Mouse (Mus musculus) hindbrain, embryonic 10.5 days (tissue): ENCODE measurements at regions not wholly inside any gene's neighbourhood (a gene's known extent, or its start where the extent isn't known, plus 50 kb on each side); places are given as distances from the start of the nearest gene placed in this dataset.
"Not testable (repeated sequence)": the region's sequence is repeated elsewhere in the genome, so short reads cannot be mapped to it uniquely, and the experiment has no call there.

Experiments used
- DNase-seq: peaks from one replicate; pipeline ENCODE4 v3.0.0-alpha.2; 2017; ENCODE audit warnings: low spot score
- H3K27ac ChIP-seq: fragments of 300-500 bp; sonication (generic); 2 replicates; pipeline ENCODE4 v1.5.1; 2016; ENCODE audit warnings: mild to moderate bottlenecking, moderate library complexity
- H3K27me3 ChIP-seq: fragments of 300-500 bp; sonication (generic); 2 replicates; pipeline ENCODE4 v1.6.1; 2016; ENCODE audit warnings: mild to moderate bottlenecking; ENCODE audit not compliant: poor library complexity, insufficient read depth, severe bottlenecking
- H3K36me3 ChIP-seq: fragments of 300-500 bp; sonication (generic); 2 replicates; pipeline ENCODE4 v1.6.1; 2016; ENCODE audit warnings: mild to moderate bottlenecking, moderate library complexity
- H3K4me1 ChIP-seq: fragments of 300-500 bp; sonication (generic); replicated peaks from 2 replicates; pipeline ENCODE4 v1.6.1; 2016; ENCODE audit warnings: mild to moderate bottlenecking
- H3K4me3 ChIP-seq: fragments of 300-500 bp; sonication (generic); 2 replicates; pipeline ENCODE4 v1.5.1; 2016; ENCODE audit warnings: mild to moderate bottlenecking, moderate library complexity
- H3K9me3 ChIP-seq: fragments of 300-500 bp; sonication (generic); 2 replicates; pipeline ENCODE4 v1.6.1; 2016; ENCODE audit warnings: mild to moderate bottlenecking, moderate library complexity
- WGBS: fragments of 180-500 bp; shearing (Covaris S2); methylation state at CpG from one replicate; pipeline ENCODE4 v1.1.7; 2016; 5-methylcytosine and 5-hydroxymethylcytosine counted together

DNA sequence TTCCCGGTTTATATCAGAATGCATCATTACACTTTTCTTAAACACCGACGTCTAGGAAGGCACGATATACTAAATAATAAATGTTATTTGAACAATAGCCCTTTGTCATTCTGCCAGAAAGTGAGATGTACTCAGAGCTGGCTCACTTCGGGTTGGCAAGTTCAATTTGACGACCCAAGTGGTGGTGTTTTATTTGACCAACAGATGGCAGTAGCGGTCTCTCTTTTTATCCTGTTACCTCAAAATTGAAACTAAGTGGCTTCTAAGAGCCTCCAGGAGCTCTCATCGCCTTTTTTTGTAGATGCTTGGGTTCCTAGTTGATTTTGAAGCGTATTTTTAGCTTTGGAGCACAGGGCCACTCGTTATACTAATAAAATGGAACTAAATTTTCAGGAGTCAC lies 66.7 kb upstream of the Chmp2b start:
- WGBS = 12% methylated on average over 10 of the region's 10 CpGs
- Histone ChIP-seq H3K4me1 (no peaks in the 10 kb centered on the region), H3K4me3 (no peak overlapping the region), H3K9me3 (no peaks in the 10 kb centered on the region), H3K27me3 (no peaks in the 10 kb centered on the region), H3K27ac (no peak overlapping the region), H3K36me3 (no peaks in the 10 kb centered on the region)
- DNase-seq = peak; percentile 40

DNA sequence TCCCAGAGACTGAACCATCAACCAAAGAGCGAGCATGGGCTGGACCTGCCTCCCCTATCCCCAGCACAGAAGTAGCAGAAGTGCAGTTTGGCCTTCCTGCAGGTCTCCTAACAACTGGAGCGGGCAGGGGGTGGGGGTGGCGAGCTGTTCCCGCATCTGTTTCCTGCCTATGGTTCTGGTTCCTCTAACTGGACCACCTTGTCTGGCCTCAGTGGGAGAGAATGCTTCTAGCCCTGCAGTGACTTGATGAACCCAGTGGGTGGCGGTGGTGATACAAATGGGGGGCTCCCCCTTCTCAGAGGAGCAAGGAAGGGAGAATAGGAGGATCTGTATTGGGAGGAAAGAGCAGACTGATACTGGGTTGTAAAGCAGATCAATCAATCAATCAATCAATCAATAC lies 69.2 kb upstream of the Chmp2b start:
- H3K4me1 ChIP-seq = no peaks in the 10 kb centered on the region
- H3K4me3 ChIP-seq = no peak overlapping the region
- WGBS = 57% methylated on average over 5 of the region's 5 CpGs
- H3K27ac ChIP-seq = no peak overlapping the region
- no peaks in the 10 kb centered on the region for H3K36me3 ChIP-seq
- DNase-seq = no peak
- H3K27me3 ChIP-seq = no peaks in the 10 kb centered on the region
- H3K9me3 ChIP-seq = no peaks in the 10 kb centered on the region

DNA sequence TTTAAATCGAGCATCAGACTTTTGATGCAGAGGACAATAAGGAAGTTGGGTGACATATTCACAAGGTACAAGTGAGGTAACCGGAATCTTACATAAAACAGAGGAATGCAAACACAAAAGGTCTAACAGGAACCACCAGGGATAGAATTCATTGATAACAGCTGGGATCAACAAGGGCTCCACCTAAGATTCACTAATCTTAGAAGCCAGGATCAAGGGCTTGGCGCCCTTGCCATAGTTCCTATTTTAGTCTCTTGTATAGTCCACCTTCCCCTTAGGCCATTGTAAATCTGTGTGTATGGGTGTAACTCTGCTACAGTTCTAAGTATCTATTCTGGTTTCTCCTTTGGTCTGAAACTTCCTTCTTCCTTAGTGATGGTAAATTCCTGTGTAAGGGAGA lies 84.2 kb upstream of the Chmp2b start:
- not testable (repeated sequence) for H3K27me3 ChIP-seq, H3K4me3 ChIP-seq, DNase-seq, H3K27ac ChIP-seq, H3K36me3 ChIP-seq, H3K4me1 ChIP-seq, H3K9me3 ChIP-seq
- WGBS = 83% methylated on average over 3 of the region's 3 CpGs

DNA sequence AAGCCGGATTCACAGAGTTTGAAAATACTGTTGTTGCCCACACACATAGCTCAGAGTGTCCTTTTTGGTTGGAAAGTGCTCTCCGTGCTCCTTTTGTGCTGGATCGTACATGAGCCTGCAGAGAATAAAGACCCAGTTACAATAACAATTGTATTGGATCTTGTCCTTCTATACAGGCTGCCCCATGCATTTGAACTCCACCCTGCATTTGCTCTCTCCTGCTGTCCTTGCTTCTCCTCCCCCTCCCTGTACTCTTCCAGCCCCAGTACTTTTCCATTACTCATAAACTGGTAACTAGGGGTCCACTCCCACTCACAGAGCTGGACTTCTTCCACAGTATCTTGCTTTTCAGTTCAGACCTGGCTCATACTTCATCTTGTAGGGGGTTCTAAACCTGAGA lies 86.5 kb upstream of the Chmp2b start:
- no peaks in the 10 kb centered on the region for H3K27me3 ChIP-seq
- H3K4me1 ChIP-seq = no peaks in the 10 kb centered on the region; the same call in 1 of the 2 replicates
- DNase-seq = no peak
- no peak overlapping the region for H3K27ac ChIP-seq
- H3K4me3 ChIP-seq = no peak overlapping the region
- no peaks in the 10 kb centered on the region for H3K36me3 ChIP-seq
- WGBS = 45% methylated on average over 3 of the region's 3 CpGs
- H3K9me3 ChIP-seq = no peaks in the 10 kb centered on the region

DNA sequence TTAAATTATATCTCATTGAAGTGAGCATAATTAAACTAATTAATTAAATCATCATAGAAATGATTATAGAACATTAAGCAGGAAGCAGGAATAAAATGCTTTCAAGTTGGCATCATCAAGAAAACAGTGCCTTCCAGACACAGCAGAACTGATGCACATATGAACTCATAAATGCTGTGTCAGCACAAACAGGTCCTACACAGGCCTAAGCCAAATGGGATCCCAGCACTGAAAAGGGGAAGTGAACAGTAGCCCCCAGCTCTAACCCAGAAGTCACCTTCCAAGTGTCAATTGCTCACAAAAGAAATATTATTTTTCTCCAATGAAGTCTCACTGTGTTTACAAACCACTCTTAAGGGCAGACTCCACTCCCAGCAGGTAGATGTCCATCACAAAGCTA lies 93.0 kb upstream of the Chmp2b start:
- no peaks in the 10 kb centered on the region for H3K27me3 ChIP-seq
- H3K36me3 ChIP-seq = no peaks in the 10 kb centered on the region
- no peaks in the 10 kb centered on the region for H3K4me1 ChIP-seq
- no peak for DNase-seq
- H3K4me3 ChIP-seq = no peak overlapping the region
- no peak overlapping the region for H3K27ac ChIP-seq
- no peaks in the 10 kb centered on the region for H3K9me3 ChIP-seq

DNA sequence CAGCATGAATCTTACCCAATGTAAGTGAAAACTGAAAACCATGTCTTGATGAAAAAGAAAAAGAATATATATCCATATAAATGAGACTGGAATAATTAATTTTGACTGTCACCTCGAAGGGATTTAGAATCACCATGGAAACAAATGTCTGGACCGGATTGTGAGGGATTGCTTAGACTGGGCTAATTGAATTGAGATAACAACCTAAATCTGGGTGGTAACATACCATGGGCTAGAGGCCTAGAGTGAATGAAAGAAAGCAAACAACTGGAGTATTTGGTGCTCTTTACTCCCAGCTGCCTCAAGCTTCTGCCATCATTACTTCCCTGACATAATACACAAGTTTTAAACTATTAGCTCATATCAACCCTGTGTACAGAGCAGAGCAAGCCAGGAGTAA lies 95.3 kb upstream of the Chmp2b start:
- no peak for DNase-seq
- H3K4me3 ChIP-seq = no peak overlapping the region
- 67% methylated on average over 2 of the region's 2 CpGs for WGBS
- no peak overlapping the region for H3K27ac ChIP-seq
- no peaks in the 10 kb centered on the region for H3K36me3 ChIP-seq
- no peaks in the 10 kb centered on the region for H3K9me3 ChIP-seq
- H3K27me3 ChIP-seq = no peaks in the 10 kb centered on the region
- H3K4me1 ChIP-seq = no peaks in the 10 kb centered on the region

DNA sequence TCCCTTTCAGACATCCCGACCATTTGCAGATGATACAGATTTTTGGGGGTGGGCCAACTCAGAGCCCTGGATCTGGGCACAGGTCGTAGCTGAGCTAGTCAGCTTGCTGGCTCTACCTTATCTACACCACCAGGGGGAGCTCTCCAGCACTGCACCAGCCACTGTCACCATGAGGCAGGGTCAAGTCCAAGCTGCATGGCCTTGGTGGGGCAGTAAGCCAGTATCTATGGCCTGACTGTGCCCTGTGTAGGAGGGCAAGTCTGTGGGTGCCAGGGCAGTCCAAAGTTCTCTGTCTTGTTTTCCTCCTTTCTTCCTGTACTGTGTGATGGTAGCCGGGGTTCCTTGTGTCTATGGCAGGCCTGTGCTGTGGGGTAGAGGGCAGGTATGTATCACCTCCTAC lies 102.3 kb upstream of the Chmp2b start:
- WGBS = 74% methylated on average over 3 of the region's 3 CpGs

DNA sequence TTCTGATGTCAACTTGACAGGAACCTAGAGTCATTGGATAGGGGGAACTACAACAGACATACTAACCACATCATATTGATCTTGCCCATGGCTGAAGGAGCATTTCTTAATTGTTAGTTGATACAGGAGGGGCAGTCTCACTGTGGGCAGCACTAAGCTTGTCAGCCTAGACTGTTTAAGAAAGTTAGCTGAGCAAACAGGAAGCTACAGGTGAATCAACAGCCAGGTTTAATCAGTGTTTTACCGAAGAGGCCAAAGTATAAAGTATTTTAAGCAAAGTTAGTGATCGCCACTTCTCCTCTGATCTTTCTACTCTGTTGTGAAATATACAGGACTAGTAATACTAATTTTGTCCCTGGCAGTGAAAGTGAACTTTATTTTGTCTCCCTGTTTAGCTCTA lies 109.6 kb upstream of the Chmp2b start:
- Histone ChIP-seq H3K4me3 (no peak overlapping the region), H3K27ac (no peak overlapping the region), H3K4me1 (no peaks in the 10 kb centered on the region), H3K27me3 (no peaks in the 10 kb centered on the region), H3K36me3 (no peaks in the 10 kb centered on the region), H3K9me3 (no peaks in the 10 kb centered on the region)
- DNase-seq = no peak
- WGBS = 93% methylated on average over 2 of the region's 2 CpGs

More for the DNA sequence above, 102.3 kb upstream of the Chmp2b start:
- Histone ChIP-seq H3K4me3 (no peak overlapping the region), H3K36me3 (no peaks in the 10 kb centered on the region), H3K4me1 (no peaks in the 10 kb centered on the region), H3K9me3 (no peaks in the 10 kb centered on the region), H3K27me3 (no peaks in the 10 kb centered on the region), H3K27ac (no peak overlapping the region)
- DNase-seq = peak; percentile 25

DNA sequence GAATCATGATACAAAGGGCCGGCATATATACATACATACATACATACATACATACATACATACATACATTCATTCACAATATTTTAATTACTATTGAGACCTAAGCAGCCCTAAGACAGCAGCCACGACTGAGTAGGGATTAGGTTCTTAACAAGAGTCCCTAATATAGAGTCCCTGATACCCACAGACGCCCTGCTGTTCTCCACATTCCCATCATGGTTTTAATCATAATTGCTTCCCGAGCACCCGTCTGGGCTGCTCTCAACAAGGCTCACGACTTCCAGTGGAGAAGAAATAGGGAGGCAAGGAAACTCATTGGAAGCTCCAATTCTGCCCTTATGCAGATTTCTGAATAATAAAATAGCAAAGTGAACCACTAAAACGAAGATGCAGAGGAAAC lies 120.6 kb upstream of the Chmp2b start:
- Histone ChIP-seq H3K36me3 (no peaks in the 10 kb centered on the region), H3K27me3 (no peaks in the 10 kb centered on the region), H3K9me3 (no peaks in the 10 kb centered on the region), H3K4me3 (no peak overlapping the region), H3K27ac (no peak overlapping the region), H3K4me1 (no peaks in the 10 kb centered on the region)
- DNase-seq = no peak
- WGBS = 77% methylated on average over 7 of the region's 7 CpGs

DNA sequence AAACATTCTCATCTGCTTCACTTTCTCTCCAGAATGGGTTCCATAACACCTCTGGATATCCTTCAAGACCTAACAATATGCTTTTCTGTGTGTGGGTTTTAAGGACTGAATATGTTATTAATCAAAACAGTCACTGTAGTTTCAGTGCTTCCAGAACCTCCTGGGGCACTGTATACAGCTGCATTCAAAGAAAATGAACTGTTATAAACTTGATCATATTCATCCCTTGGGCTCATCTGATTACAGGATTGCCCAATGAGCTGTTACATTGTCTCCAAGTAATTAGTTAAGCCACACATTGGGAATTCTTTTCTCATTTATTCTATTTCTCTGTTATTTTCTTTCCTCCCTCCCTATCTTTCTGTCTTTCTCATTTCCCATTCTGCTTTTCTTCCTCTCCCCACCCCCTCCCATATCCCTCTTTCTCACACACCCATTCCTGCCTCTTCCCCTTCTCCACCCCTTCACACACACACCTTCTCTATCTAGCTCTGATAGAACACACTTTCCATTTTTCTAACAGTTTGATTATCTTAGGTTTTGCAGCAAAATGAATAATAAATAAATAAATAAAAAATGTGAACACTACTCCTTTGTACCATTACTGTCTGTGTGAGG lies 121.3 kb upstream of the Chmp2b start:
- DNase-seq = no peak
- Histone ChIP-seq H3K27ac (no peak overlapping the region), H3K4me3 (no peak overlapping the region)

DNA sequence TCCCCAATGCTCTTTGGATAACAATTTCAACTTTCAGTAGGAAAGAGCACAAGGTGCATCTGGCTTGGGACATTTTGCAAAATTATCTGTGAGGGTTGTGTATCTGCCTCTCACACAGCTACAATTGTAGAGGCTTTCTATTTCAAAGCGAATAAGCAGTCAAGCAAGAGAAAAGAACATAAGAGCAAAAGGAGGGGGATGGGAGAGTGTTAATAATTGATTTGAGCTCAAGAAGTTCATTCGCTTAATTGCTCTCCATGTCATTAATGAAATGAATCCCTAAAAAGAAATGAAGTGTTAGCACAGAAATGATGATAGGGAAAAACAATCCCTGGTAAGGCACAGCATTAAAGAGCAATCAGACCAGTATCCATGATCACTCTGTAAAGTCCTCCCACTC lies 121.4 kb upstream of the Vgll3 start:
- Histone ChIP-seq H3K4me3 (no peak overlapping the region), H3K27me3 (no peaks in the 10 kb centered on the region), H3K9me3 (no peaks in the 10 kb centered on the region), H3K4me1 (no peaks in the 10 kb centered on the region), H3K27ac (no peak overlapping the region), H3K36me3 (no peaks in the 10 kb centered on the region)
- 73% methylated on average over 2 of the region's 2 CpGs for WGBS
- no peak for DNase-seq

More for the DNA sequence above, 121.3 kb upstream of the Chmp2b start:
- Histone ChIP-seq H3K4me1 (no peaks in the 10 kb centered on the region), H3K27me3 (no peaks in the 10 kb centered on the region), H3K9me3 (no peaks in the 10 kb centered on the region), H3K36me3 (no peaks in the 10 kb centered on the region)

DNA sequence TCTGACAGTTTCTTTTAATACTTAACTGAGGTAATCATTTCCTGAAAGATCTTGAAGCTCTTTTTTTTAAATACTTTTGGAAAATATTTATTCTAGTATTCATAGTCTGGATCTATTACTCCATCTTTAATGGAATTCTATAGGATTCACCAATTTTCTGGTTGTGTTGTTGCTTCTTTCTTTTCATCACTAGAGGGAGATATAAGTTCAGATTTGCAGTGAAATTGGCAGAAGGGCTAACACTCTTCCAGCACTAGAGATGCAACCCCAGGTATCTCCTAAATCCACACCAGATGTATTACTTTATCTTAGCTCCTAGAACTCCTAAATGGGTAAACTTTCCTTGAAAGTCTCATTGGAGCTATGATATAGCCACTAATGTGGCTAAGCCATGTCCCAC lies 99.4 kb upstream of the Vgll3 start:
- H3K27ac ChIP-seq = no peak overlapping the region
- H3K4me1 ChIP-seq = no peaks in the 10 kb centered on the region
- no peaks in the 10 kb centered on the region for H3K9me3 ChIP-seq
- H3K36me3 ChIP-seq = no peaks in the 10 kb centered on the region
- H3K4me3 ChIP-seq = no peak overlapping the region
- no peaks in the 10 kb centered on the region for H3K27me3 ChIP-seq
- no peak for DNase-seq

DNA sequence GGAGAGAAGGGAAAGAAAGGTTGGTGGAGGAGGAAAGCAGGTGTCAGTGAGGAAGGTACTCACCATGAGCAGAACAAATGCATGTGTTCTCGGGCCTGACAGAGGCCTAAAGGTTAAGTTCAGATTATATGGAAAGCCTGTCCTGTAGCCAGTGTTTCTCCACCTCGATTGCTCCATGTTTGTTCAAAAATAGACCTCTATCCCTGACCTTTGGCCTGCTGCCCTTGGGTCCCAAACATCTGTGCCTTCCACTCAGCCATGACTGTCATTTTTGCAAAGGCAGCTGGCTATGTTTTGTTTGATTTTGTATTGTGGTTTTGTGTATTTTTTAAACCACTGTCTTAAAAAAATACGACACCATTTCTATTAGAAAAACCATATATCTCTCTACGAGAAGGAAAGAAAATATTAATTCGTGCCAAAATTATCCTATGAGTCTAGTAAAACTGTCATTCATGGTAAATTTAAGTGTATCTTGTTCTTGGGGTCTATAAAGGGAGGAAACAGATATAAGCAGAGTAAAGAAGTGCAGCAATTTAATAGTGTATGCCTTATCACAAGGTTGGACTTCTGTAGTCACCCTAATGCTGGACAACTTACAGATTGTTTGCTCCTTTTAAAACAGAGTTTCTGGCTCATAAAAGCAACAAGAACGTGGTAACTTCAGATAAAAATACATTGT lies 96.1 kb upstream of the Vgll3 start:
- no peaks in the 10 kb centered on the region for H3K4me1 ChIP-seq
- no peak overlapping the region for H3K27ac ChIP-seq
- no peak overlapping the region for H3K4me3 ChIP-seq
- WGBS = 70% methylated on average over 6 of the region's 6 CpGs
- DNase-seq = no peak
- no peaks in the 10 kb centered on the region for H3K9me3 ChIP-seq
- no peaks in the 10 kb centered on the region for H3K27me3 ChIP-seq
- no peaks in the 10 kb centered on the region for H3K36me3 ChIP-seq

DNA sequence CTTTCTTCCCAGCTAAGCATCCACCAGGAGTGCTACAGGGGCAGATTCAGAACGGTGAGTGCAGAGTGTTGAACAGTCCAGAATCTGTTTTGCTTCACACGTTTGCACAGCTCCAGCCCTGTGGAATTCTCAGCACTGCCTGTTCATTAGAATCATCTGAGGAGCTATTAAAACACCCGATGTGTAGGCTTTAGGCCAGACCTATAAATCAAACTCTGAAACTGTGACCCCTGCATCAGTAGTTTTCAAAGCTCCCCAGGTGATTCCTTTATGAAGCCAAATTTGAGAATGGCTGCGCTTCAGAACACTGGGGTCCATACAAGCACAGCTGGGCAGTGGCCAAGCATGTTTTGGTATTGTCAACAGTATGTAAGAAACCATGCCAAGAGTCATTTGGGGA lies 94.1 kb upstream of the Vgll3 start:
- WGBS = 69% methylated on average over 4 of the region's 4 CpGs

More for the DNA sequence above, 94.1 kb upstream of the Vgll3 start:
- DNase-seq = no peak
- H3K9me3 ChIP-seq = no peaks in the 10 kb centered on the region
- no peak overlapping the region for H3K4me3 ChIP-seq
- H3K4me1 ChIP-seq = no peaks in the 10 kb centered on the region
- no peak overlapping the region for H3K27ac ChIP-seq
- no peaks in the 10 kb centered on the region for H3K27me3 ChIP-seq
- H3K36me3 ChIP-seq = no peaks in the 10 kb centered on the region
